Mouse (Mus musculus): ENCODE data around the gene Atp6v0b.

DNA sequence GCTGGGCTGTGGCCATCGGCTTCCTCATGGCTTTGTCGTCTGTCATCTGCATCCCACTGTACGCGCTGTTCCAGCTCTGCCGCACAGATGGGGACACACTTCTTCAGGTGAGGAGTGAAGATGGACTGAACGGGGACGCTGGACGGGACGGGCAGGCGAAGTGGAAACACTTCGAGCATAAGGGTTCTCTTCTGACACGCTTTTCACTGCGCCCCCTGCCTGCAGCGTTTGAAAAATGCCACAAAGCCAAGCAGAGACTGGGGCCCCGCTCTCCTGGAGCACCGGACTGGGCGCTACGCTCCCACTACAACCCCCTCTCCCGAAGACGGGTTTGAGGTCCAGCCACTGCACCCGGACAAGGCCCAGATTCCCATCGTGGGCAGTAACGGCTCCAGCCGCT lies 19.3 kb downstream of the Atp6v0b start:
- TF ChIP-seq CTCF (IDR thresholded peaks at IDR 0.05; ENCODE audit: low read depth, low read length): no peak
- TF ChIP-seq TAL1 (conservative IDR thresholded peaks at IDR 0.05; ENCODE audit: low read depth, low read length): no peak
